Mouse (Mus musculus) kidney, adult 8-10 months (tissue): ENCODE results near the gene Abca8b.
"Not testable (repeated sequence)": the region's sequence is repeated elsewhere in the genome, so short reads cannot be mapped to it uniquely, and the experiment has no call there.

Source experiments
- DNase-seq, 2 experiments: peaks; one replicate each; pipeline ENCODE4 v3.0.0; 2022

Abca8b gene

GRCm38 (mm10) chr11:109995624-109996023 lies at the start of gene Abca8b:
TSS of gene Abca8b (minus strand) at chr11:109995845.
- peak; percentile 54 to 73 for DNase-seq

DNA sequence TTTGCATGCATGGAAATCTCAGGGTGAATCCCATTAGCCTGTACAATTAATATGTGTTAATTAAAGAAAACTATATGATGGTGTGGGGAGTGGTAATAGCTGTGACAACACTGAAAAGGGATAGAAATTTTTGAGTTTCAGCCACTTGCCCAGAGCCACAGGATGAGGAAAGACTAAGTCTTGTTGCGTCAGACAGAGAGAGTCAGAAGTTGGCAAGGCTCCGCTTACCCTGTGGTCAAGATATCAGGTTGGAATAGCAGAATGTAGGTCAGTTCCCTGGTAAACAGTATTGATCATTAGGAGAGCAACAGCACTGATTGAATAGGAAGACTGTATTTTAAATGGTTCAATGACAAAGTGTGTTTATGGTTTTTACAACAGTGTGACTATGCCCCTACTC lies 42.1 kb upstream of the Abca8b start:
- no peak for DNase-seq

- peak in 1 of 2 experiments; percentile 12 for DNase-seq
Measured at GRCm38 (mm10) chr11:110028913-110029695, 33.5 kb upstream of the Abca8b start.

DNA sequence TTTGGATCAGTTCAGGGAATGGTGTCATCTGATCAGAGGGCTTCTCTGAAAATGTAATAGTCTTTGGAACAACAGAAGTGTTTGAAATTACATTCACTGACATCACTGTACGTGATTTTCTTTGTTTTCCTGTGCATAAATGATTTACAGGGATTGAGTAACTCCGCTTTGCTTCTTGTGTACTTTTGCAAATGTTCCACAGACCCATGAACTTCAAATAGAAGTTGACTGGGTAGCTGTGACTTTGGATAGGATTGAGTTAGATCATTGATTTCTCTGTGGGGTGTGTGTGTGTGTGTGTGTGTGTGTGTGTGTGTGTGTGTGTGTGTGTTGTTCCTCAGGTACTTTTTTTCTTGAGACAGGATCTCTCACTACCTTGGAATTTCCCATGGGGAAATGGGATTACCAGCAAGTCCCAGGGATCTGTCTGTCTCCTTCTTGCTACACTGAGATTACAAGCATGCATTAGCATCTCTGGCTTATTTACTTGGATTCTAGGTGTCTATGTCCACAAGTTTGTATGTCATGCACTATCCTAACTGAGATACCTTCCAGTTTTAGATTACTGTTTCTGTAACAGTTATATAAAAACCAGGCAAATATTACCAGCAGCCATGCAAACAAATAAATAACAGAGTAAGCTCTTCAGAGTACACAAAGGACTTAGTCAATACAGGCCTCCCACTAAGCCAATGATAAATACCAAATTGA lies 15.3 kb upstream of the Abca8b start:
- no peak for DNase-seq

GRCm38 (mm10) chr11:109995013-109995412 lies 632 bp downstream of the Abca8b start:
- peak; percentile 5 to 7 for DNase-seq

DNA sequence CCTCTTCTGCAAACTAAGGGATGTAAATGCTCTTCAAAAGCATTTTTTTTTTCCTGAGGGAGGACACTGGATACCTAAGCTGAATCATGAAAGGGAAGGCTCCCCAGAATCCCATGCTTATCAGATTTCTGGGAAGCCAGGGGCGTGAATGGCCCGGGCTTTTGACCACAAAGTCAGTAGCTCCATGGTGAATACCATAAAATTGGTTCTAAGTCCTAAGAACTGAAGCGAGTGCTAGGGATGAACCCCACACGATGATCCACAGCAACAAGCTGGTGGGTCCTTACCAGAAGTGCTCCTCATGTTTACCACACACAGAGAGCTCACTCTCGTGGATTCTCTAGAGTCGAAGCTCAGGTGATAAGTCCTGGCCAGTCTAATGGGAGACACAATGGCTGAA lies 1.6 kb downstream of the Abca8b start:
- DNase-seq = no peak

- DNase-seq = no peak
Measured at GRCm38 (mm10) chr11:109991270-109991669, 4.4 kb downstream of the Abca8b start.

- no peak for DNase-seq
Measured at GRCm38 (mm10) chr11:109990256-109990655, 5.4 kb downstream of the Abca8b start.

GRCm38 (mm10) chr11:109988164-109988563 lies 7.5 kb downstream of the Abca8b start:
- DNase-seq = no peak

DNA sequence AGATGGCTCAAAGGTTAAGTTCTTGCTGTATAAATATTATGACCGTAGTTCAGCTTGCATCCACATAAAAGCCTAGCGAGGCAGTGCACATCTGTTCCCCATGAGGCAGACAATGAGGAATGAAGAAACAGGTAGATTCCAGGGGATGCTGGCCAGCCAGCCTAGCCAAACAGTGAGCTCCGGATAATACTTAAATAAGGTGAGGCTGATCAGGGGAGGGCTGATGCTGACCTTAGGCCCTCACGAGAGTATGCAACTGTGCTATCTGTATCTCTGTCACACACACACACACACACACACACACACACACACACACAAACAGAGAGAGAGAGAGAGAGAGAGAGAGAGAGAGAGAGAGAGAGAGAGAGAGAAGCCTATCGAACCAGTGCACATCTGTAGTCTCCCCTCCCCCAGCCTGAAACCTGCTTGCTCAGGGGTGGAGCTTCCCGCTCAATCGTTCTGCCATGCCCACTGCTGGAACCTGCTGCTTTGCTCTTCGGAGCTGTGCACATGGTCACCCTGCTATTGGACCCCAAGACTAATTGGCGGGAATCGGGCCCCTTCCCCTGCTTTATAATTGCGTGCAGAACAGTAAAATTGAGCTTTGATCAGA lies 8.1 kb downstream of the Abca8b start:
- not testable (repeated sequence) for DNase-seq

DNA sequence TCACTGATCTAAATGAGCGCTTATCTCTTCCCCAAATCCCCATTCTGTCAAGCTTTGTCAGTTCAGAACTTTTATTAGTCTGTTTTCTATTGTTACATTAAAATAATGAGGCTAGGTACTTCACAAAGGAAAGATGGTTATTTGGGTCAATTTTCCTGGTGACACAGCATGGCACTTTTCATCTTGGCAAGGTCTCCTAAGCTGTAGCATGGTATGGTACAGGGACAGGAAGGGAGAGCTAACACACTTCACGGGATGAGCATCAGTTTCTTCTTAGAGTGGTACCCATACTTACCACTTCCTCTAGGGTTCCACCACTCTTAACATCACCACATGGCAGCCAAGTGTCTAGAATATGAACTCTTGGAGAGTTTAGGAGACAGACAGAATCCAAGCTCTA lies 13.8 kb downstream of the Abca8b start:
- DNase-seq = no peak

GRCm38 (mm10) chr11:109970521-109970920 lies 25.1 kb downstream of the Abca8b start:
- DNase-seq = peak; percentile 11 to 20

DNA sequence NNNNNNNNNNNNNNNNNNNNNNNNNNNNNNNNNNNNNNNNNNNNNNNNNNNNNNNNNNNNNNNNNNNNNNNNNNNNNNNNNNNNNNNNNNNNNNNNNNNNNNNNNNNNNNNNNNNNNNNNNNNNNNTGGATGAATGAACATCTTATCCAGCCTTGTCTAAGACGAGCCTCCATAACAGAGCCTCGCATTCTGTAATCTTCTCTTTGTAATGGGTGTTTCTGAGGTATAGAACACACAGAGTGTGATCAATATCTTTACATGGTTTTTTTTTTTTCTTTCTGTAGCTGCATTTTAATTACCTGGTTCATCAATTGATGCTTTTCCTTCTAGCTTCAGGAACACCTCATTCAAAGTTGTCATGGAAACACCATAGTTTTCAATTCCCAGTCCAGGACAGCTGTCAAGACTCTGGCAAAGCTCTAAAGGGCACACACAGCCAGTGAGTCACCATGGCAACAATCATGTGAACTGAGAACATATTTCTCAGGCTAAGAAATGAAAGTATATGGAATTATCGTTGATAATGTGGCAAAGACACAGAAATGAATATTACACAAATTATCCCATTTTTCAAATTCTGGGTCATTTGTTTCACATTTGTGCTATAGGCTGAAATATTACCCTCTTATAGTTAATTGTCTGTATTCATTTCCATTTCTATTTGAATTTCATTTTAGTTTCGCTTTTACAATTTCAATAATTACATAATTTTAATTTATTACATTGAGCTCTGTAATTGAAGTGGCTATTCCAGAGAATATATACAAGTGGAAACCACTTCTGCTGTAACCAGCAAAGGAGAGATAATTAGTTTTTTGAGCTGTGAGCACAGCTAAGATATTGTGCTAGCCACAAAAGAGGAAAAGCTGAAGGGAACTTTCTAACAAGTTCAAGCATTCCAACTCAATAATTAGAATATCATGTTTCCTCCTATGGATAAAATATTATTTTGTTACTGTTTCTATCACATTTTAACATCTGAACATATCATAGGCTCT lies 33.9 kb downstream of the Abca8b start:
- no peak for DNase-seq

DNA sequence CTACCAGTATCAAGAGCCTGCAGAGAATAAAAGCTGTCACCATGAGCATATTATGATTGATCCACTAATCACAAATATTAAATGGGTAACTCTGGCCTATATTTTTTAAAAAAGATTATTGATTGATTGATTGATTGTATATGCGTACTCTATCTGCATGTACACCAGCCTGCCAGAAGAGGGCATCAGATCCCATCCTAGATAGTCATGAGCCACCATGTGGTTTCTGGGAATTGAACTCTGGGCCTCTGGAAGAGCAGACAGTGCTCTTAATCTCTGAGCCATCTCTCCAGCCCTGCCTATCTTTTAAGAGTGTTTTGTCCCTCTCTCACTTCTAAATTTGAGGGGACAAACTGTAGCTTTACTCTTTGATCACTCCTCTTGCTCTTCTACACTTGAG lies 40.5 kb downstream of the Abca8b start:
- DNase-seq = no peak

DNA sequence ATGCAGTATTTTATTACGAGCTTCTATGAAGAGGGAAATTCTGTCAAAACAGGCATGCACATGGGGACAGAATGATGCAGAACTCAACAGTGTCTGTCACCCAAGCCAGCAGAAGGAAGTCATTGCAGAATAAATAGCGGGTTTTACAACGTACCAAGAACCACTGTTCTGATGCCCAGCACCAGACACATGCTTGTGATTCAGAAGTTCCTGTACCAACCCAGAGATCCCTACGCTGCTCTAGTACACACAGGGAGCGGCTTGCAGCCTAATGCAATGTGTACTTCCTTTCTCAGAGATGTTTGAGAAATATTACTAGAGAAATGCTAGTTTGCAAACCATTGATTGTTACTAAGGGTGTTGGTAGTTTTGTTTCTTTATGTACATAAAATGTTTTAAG lies 58.7 kb downstream of the Abca8b start:
- no peak for DNase-seq

GRCm38 (mm10) chr11:109933207-109933606 lies 62.4 kb downstream of the Abca8b start:
- not testable (repeated sequence) for DNase-seq

DNA sequence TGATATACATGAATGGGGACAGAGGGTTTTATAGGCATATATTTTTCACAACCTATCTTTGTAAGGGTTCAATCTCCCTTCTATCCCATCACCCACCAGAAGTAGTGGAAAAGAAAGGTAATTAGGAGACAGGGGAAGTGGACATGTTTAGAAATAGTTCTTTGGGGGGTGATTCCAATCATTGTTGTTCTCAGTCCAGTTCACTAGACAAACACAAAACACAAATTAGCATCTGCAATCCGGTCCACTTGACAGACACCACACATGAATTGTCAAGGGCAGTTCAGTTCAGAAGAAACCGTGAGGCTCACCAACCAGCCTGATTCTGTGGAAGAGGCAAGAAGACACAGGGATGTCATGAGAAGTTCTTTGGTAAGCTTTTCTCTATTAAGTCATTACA lies 67.2 kb downstream of the Abca8b start:
- DNase-seq = no peak

- no peak for DNase-seq
Measured at GRCm38 (mm10) chr11:109926718-109927680, 68.6 kb downstream of the Abca8b start.

GRCm38 (mm10) chr11:109922236-109922635 lies 73.4 kb downstream of the Abca8b start:
- no peak for DNase-seq

DNA sequence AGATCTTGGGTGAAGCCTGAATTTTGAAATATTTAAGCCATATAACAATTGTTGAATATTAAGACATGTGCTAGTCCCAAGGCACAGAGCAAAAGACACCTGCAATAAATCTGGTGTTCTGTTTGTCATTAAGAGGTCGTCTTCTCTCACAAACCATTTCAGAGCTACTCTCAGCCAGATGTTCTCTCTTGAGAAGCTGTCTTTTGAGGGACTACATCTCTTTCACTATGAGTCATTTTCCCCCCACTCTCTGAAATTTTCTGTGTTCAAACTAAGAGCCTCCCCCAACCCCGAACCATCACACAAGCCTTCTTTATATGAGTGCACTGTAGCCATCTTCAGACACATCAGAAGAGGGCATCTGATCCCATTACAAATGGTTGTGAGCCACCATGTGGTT lies 76.2 kb downstream of the Abca8b start:
- DNase-seq = no peak

DNA sequence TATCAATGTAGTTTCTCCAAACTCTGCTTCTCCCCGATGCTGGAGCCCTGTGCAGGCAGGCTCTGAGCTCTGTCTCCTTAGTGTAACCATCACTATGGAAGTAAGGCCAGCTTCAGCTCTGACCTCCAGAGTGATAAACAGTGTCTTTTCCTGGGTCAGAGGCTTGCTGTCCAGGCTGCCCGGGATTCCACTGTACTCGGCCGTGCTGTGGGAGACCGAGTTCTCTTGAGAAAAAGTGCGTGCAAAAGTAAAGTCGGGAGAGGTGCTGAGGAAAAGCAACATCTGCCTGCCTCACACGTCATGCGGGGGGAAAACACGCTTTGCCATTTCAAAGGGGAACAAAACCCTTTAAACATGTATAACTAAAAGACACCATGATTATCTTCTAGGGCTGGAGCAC lies 79.0 kb downstream of the Abca8b start:
- DNase-seq = no peak
